Mouse (Mus musculus): ENCODE results near the gene Gm20777. TPM values are rescaled to one million over a fixed set of nuclear protein-coding genes. Genes with fewer than 3 reads are reported as not detected.
"Not testable (repeated sequence)": the region's sequence is repeated elsewhere in the genome, so short reads cannot be mapped to it uniquely, and the experiment has no call there.

Gene Gm20777
- total RNA-seq (2021) (not detected), polyA plus RNA-seq (2012; rRNA removed) (not detected in 2 replicates)
- long read RNA-seq: 0 reads

DNA sequence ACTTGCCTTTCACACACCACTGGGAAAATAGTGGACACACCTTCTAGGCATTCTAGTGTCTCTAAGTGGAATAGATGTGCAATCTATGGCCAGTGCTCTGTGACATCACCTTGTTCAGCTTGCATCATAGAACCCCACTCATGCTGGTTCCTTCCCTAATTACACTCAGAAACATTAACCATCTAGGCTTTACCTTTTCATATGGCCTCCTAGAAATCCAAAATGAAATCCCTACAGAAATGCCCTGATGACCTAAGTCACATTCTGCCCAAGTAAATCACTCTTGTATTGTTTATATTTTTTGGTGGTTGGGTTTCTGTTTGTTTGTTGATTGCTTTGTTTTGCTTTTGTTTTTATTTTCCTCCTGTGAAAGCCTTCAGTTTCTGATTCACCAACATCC is at the start of gene Gm20777:
Gm20777 (minus strand) TSS at position 101 of the 400 bp plus-strand sequence.
- DNase-seq: not testable (repeated sequence)

DNA sequence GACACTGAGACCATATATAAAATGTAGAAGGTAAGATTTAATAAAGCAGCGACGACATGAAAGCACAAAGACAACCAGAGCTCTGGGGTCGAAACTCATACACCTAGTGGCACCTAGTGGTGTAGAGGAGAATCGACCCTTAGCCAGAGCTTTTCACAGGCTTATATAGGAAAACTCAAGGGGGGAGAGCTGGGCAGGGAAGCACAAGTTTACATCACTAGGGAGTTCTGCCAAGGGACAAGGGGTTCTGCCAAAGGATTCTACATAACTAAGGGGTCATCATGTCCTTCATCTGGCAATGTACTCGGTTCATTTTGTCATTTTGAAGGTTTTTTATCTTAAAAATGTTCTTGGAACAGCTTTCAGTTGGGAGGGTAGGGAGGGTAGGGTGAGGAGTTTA is 42.7 kb downstream of the Gm20777 start:
- DNase-seq: peak; percentile 77

GRCm38 (mm10) chrY:10708761-10709160 is 43.5 kb downstream of the Gm20777 start:
- not testable (repeated sequence) for DNase-seq

GRCm38 (mm10) chrY:10708226-10708625 is 44.0 kb downstream of the Gm20777 start:
- DNase-seq: peak; percentile 2

DNA sequence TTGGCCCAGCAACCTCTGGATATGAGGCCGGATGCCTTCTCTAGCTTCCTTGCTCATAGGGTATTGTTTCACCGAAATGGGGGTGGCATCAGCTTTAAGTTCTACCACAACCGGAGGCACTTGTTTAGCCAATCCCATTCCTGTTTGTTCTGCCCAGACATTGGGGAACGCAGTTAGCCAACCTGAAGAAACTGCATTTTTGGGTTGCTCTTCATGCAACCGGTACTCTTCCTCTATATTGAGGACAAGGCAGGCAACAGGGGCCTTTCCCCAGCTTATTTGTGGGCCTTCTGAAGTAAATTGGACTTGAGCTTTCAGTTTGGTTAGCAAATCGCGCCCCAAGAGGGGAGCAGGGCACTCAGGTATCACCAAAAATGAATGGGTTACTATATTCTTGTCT is 45.6 kb downstream of the Gm20777 start:
- not testable (repeated sequence) for DNase-seq

Other genes starting within 250 kb of the Gm20777 start
- gene Gm20737, start 216.4 kb downstream of the Gm20777 start, total RNA-seq (2021): not detected
- not detected in 2 replicates for gene Gm20737, start 216.4 kb downstream of the Gm20777 start, polyA plus RNA-seq (2012; rRNA removed)
- not detected for gene Gm21775, start 199.0 kb downstream of the Gm20777 start, total RNA-seq (2021)
- gene Gm21775, start 199.0 kb downstream of the Gm20777 start, polyA plus RNA-seq (2012; rRNA removed): not detected in 2 replicates
- not detected for gene Gm21900, start 136.1 kb downstream of the Gm20777 start, total RNA-seq (2021)
- gene Gm21900, start 136.1 kb downstream of the Gm20777 start, polyA plus RNA-seq (2012; rRNA removed): not detected in 2 replicates

Measured in adrenal gland, adult 2 months (tissue).